Mouse (Mus musculus) embryonic facial prominence, embryonic 13.5 days (tissue): ENCODE results near the gene Naa60. TPM values are rescaled to one million over a fixed set of nuclear protein-coding genes. Genes with fewer than 3 reads are reported as not detected.

Experiments used
- ATAC-seq: fragments of 200-750 bp; cut with Nextera tagmentation; 2 replicates; pipeline ENCODE4 v1.8.0; 2017; ENCODE audit warnings: low read depth; ENCODE audit not compliant: insufficient number of reproducible peaks, insufficient read depth, low FRiP score, low TSS enrichment
- H3K27ac ChIP-seq: fragments of 300-500 bp; sonication (generic); 2 replicates; pipeline ENCODE4 v1.5.1; 2015; ENCODE audit warnings: moderate library complexity, mild to moderate bottlenecking, inconsistent platforms
- H3K27me3 ChIP-seq: fragments of 300-500 bp; sonication (generic); 2 replicates; pipeline ENCODE4 v1.6.1; 2015; ENCODE audit warnings: mild to moderate bottlenecking, inconsistent platforms
- H3K36me3 ChIP-seq: fragments of 300-500 bp; sonication (generic); 2 replicates; pipeline ENCODE4 v1.6.1; 2015; ENCODE audit warnings: mild to moderate bottlenecking, inconsistent platforms
- H3K4me1 ChIP-seq: fragments of 300-500 bp; sonication (generic); 2 replicates; pipeline ENCODE4 v1.6.1; 2015; ENCODE audit warnings: inconsistent platforms
- H3K4me2 ChIP-seq: fragments of 300-500 bp; sonication (generic); 2 replicates; pipeline ENCODE4 v1.6.1; 2015; ENCODE audit warnings: moderate library complexity, mild to moderate bottlenecking, inconsistent platforms
- H3K4me3 ChIP-seq: fragments of 300-500 bp; sonication (generic); 2 replicates; pipeline ENCODE4 v1.5.1; 2015; ENCODE audit warnings: mild to moderate bottlenecking, inconsistent platforms
- H3K9ac ChIP-seq: fragments of 300-500 bp; sonication (generic); 2 replicates; pipeline ENCODE4 v1.6.1; 2015; ENCODE audit warnings: mild to moderate bottlenecking, inconsistent platforms
- H3K9me3 ChIP-seq: fragments of 300-500 bp; sonication (generic); 2 replicates; pipeline ENCODE4 v1.6.1; 2016; ENCODE audit warnings: inconsistent platforms
- WGBS: fragments of 180-500 bp; shearing (Covaris S2); methylation state at CpG from one replicate; pipeline ENCODE4 v1.1.7; 2015; ENCODE audit warnings: mixed read lengths; 5-methylcytosine and 5-hydroxymethylcytosine counted together
- microRNA-seq: library from miRNA; unstranded; fragments of <30 nt; microRNA quantifications from one replicate; pipeline ENCODE4, GENCODE M21; 2016
- polyA plus RNA-seq: library from polyadenylated mRNA; unstranded; fragments of >200 nt; fragmentation: Nextera tagmentation; extraction: Ambion mirVana; gene quantifications from 2 replicates; pipeline ENCODE4 v1.2.1, GENCODE M21; 2015

Naa60 gene
- polyA plus RNA-seq, 1 experiment from 2014 or later: 55.4 TPM

- ATAC-seq: no peak
- Histone ChIP-seq H3K27ac (no peak overlapping the region), H3K4me2 (no peak overlapping the region), H3K9me3 (no peaks in the 10 kb centered on the region), H3K9ac (no peak overlapping the region), H3K4me1 (no peaks in the 10 kb centered on the region), H3K27me3 (no peaks in the 10 kb centered on the region), H3K4me3 (no peak overlapping the region), H3K36me3 (peaks cover 91% of the 10 kb centered on the region)
- 98% methylated on average over 1 of the region's 1 CpGs for WGBS
These were observed 61.9 kb downstream of the Naa60 start for GRCm38 (mm10) chr16:3934091-3934490.

DNA sequence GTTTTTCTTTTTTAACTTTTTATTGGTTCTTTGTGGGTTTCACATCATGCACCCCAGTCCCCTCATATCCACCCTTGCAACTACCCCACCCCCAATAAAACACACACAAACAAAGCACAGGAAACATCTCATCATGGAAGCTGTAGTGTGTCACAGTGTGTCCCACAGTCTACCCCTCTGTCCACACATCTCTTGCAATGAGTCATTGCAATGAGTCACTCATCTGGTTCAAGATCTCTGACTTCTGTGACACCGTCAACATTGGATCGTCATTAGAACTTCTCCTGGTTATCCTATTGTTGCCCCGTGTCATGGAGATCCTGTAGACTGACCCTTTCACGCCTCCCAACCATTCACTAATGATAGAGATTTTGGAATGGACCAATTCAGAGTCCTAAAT lies 62.5 kb downstream of the Naa60 start:
- ATAC-seq: no peak
- Histone ChIP-seq H3K27ac (no peak overlapping the region), H3K27me3 (no peaks in the 10 kb centered on the region), H3K9ac (no peak overlapping the region), H3K4me3 (no peak overlapping the region), H3K4me1 (no peaks in the 10 kb centered on the region), H3K9me3 (no peaks in the 10 kb centered on the region), H3K4me2 (no peak overlapping the region), H3K36me3 (peaks cover 88% of the 10 kb centered on the region)
- 88% methylated on average over 4 of the region's 4 CpGs for WGBS

DNA sequence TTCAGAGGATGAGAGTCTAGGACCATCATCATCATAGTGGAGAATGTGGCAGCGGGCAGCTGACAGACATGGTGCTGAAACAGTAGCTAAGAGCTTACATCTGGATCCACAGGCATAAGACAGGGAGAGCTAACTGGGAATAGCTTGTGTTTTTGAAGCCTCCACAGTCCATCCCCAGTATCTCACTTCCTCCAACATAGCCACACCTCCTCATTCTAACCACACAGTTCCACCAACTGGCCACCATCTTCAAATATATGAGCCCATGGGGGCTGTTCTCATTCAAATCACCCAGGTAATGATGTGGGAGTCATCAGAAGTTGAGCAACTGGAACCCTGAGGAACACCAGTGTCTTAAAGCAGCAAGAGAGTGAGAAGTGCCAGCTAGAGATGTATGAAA lies 79.0 kb downstream of the Naa60 start:
- 87% methylated on average over 1 of the region's 1 CpGs for WGBS
- no peaks in the 10 kb centered on the region for H3K4me1 ChIP-seq
- H3K4me2 ChIP-seq: no peak overlapping the region
- H3K27ac ChIP-seq: no peak overlapping the region
- no peak overlapping the region for H3K9ac ChIP-seq
- no peak overlapping the region for H3K4me3 ChIP-seq
- no peaks in the 10 kb centered on the region for H3K27me3 ChIP-seq
- no peak for ATAC-seq
- peaks cover 6% of the 10 kb centered on the region; the same call in 1 of the 2 replicates for H3K36me3 ChIP-seq
- no peaks in the 10 kb centered on the region for H3K9me3 ChIP-seq

Small RNA genes within 50 kb of the gene (microRNA-seq; reads per million reads assigned to microRNA genes)
- not detected for gene Gm23493

Other genes with a start within 250 kb of the Naa60 start
- gene Mefv, start 154.3 kb upstream of the Naa60 start, polyA plus RNA-seq: not detected in 2 replicates
- 62.5 and 62.7 TPM in 2 replicates for gene Zfp263, start 128.3 kb upstream of the Naa60 start, polyA plus RNA-seq
- 0.77 and 3.3 TPM in 2 replicates for gene Olfr15, start 41.5 kb upstream of the Naa60 start, polyA plus RNA-seq
- gene Zfp174, start 25.1 kb upstream of the Naa60 start, polyA plus RNA-seq: 1.8 and 2.3 TPM in 2 replicates
- 5.7 and 6.0 TPM in 2 replicates for gene Zfp597, start 12.2 kb downstream of the Naa60 start, polyA plus RNA-seq
- gene Gm20695, start 12.3 kb downstream of the Naa60 start, polyA plus RNA-seq: 2.1 TPM in 1 of 2 replicates, not detected in the other
- gene 1700037C18Rik, start 36.3 kb downstream of the Naa60 start, polyA plus RNA-seq: 6.0 and 8.3 TPM in 2 replicates
- 39.7 and 41.9 TPM in 2 replicates for gene Cluap1, start 36.4 kb downstream of the Naa60 start, polyA plus RNA-seq
- gene Nlrc3, start 104.3 kb downstream of the Naa60 start, polyA plus RNA-seq: 0.67 and 1.3 TPM in 2 replicates
- gene Slx4, start 131.4 kb downstream of the Naa60 start, polyA plus RNA-seq: 20.8 and 21.2 TPM in 2 replicates
- 6.2 and 6.5 TPM in 2 replicates for gene Dnase1, start 164.6 kb downstream of the Naa60 start, polyA plus RNA-seq
- gene Trap1, start 205.5 kb downstream of the Naa60 start, polyA plus RNA-seq: 77.8 and 83.7 TPM in 2 replicates